Mouse (Mus musculus) ovary, postnatal 36 days (tissue): ENCODE results near the gene Galnt14.
A peak's percentile ranks its signal among the peaks of the same experiment; 100 is the strongest.

ENCODE experiments used
- DNase-seq: peaks from one replicate; pipeline ENCODE4 v3.0.0; 2022; ENCODE audit warnings: low spot score, mixed read lengths

The Galnt14 gene

DNA sequence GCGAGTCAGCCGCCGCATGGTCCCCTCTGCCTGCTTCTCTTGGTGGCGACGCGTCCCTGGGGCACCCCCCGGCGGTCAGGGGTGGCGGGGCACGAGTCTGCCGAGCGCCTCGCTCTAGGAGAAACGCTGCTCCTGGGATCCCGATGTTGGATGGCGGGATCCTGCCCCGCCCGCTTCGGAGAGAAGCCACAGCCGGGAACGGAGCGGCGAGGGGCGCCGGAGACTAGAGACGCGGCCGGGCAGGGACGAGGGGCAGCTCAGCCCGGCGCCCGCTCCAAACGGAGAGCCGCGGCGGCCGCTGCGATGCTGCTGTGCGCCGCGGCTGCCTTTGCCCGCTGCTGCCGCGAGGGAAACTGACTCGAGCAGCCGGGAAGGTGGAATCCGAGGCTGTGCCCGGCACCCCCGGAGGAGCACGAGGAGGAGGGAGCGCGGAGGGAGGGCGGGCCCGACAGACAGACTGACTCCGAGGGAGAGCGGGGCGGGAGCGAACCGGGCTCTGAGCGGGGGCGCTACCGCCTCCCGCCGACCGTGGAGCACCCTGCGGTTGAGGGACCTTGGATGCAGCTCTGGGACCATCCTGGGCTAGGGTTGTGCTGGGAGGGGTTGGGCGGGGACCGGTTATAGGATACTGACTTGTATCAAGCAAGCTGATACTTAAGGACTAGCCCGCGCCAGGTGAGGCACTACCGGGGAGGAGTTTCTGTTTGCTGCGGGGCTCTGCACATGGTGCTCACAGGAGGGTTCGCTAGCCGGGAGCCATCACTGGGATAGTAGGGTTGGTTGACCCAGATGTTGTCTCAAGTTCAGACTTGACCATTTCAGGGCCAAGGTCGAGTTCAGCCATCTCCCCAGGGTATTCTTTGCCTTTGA lies at the start of gene Galnt14:
Galnt14 (minus strand) TSS at position 412 of the 870 bp plus-strand sequence.
- peak; percentile 56 for DNase-seq

GRCm38 (mm10) chr17:73743681-73744311 lies 33.5 kb upstream of the Galnt14 start:
- peak; percentile 65 for DNase-seq

DNA sequence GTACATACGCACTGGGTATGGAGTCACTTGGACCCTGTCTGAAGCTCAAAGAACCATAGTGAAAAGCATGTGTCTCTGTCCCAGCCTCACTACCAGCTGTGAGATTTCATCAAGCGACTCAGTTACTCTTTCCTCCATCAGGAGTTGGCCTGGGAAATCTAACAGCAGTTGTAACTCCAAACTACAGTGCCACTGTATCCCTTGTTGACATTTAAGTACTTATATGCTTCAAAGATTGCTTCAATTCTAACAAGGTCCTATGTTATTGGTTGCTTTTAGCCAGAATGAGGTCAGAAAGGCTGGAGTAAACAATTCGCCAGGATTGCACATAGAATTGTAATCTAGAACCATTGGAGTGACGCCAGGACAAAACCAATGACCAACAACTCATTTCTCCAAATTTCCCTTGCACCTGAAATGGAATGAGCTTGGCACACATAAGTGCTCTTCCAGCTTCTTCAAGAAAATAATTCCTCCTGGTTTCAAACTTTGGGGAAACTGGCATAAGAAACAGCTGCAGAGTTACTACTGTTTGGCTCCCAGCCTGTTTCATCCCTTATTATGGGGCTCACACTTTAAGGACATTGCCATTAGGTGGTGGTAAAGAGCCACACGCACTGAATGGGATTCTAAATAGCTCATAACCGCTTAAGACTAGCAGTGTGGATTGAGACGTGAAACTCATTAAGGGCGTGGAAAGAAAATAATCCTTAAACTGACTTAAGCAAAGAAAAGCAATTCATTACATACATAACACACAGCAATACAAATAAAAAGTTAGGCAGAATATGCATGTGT lies 13.8 kb upstream of the Galnt14 start:
- DNase-seq, result no peak

DNA sequence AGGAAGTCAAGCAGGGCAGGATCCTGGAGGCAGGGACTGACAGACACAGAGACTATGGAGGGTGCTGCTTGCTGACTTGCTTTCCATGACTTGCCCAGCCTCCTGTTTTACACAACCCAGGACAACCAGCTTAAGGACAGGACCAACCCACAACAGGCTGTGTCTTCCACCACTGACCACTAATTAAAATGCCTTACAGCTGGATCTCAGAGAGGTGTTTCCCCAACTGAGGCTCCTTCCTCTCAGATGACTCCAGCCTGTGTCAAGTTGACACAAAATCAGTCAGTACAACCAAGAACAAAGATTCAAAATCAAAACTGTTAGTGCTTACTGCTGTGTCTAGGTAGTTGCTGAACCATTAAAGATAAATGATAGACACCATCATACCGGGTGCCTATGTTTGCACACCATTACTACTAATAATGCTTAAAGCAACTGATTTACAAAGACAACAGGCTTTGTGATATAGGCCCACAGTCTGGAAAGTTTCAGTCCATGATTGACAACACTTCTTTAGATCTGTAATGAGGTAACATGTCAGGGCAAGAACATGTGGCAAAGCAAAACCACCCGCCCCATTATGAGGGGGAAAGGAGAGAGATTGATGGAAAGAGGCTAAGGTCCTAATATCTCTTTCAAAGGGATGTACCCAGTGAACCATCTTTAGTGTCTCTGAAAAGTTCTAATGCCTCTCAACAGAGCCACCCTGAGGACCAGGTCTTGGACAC lies 8.9 kb upstream of the Galnt14 start:
- no peak for DNase-seq

GRCm38 (mm10) chr17:73716684-73717083 lies 6.4 kb upstream of the Galnt14 start:
- no peak for DNase-seq

DNA sequence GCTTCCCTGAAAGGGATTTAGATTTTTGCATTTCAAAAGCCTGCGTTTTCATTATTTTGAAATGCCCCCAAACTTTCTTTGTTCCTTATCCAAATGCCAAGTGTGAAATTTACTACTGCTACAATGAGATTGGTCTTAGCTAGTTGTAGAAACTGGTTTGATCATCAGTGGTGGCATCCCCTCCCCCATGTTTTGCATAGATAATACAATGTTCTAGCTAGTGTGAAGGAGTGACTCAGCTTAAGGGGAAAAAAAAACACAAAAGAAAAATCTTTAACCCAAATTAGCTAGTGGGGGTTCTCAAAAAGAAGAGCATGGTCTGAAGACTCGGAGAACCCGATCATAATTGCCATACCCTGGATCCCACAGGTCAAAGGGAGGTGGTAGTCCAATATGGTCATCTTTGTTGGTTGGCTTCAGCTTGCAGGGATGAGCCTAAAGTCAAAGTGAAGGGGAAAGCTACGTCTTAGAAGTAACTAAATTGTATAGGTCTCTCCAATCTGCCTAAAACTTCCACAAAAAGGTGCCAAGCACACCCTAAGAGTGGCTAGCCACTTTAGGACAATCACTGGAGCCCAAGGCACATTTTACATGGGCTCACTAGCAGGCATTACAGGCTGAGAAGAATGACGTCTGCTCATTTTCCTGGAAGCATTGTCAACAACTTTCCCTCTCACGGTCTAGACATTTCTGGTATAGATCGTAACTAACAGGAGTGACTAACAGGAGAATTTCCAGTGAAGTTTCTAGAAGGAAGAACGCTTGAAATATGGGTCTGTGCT lies 4.4 kb upstream of the Galnt14 start:
- DNase-seq, result no peak

- no peak for DNase-seq
Measured at GRCm38 (mm10) chr17:73713347-73713746, 3.1 kb upstream of the Galnt14 start.

GRCm38 (mm10) chr17:73711919-73712318 lies 1.7 kb upstream of the Galnt14 start:
- DNase-seq, result no peak

- DNase-seq, result no peak
Measured at GRCm38 (mm10) chr17:73709131-73710041, 867 bp downstream of the Galnt14 start.

- DNase-seq, result no peak
Measured at GRCm38 (mm10) chr17:73708451-73708850, 1.8 kb downstream of the Galnt14 start.

DNA sequence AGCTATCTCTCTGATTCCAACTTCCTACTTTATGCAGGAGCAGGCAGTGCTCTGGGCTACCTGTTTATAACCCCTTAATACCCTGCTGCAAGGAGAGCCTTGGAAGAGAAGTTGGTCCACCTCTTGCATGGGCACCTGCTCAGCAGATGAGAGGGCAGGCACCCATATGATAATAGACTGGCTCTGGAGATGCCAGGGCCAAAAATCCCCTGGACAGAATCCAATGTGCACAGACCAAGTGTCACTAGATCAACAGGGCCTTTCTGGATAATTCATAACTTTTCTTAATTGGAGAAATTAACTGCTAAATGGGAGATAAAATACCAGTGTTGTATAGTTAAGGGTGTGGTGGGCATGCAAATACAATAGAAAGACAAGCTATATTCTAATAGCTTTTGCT lies 6.7 kb downstream of the Galnt14 start:
- DNase-seq, result no peak

GRCm38 (mm10) chr17:73701016-73701415 lies 9.2 kb downstream of the Galnt14 start:
- DNase-seq, result no peak

DNA sequence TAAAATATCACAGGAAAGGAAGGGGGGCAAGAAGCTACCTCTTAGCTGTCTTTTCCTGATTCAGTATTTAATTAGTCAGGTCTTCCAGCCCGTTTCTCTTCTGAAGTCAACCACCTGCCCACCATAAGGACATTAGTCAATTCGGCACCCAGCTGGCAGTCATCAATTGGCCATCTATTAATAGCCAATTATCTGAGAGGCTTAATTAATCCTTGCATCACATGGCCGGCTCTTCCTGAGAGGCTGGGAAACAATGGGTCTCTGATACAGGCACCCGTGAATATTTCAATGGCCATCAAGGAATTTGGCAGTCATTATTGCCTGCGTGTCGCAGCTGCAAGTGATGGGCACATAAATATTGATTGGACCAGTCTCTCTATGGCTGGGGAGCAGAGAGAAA lies 10.4 kb downstream of the Galnt14 start:
- DNase-seq, result no peak

DNA sequence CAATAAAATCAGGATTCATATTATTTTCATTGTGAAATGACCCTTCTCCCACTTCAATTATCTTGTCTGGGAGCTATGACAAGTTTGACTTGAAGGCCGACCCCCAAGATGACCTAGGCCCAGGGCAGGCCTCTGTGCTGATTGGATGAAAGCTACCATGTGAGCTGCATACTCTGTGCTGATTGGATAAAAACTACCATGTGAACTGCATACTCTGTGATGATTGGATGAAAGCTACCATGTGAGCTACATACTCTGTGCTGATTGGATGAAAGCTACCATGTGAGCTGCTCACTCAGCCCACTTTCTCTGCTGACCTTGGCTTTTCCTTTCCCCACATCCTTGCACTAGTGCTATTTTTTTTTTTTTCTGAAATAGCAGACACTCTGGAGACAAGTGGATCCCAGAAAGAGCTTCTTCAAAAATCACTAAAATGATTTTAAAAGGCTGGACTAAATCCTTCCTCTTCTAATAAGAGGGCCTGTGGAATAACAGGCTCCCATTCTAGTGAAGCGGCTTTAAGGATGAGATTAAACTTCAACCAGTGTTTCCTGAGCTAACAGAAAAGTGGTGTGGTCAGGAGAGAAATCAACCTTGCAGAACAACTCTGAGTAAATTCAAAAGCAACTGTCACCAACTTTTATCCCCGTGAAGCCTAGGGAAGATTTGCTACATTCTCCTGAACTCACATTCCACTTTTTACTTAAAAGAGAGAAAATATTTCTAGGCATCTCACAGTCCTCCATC lies 15.9 kb downstream of the Galnt14 start:
- DNase-seq, result no peak

DNA sequence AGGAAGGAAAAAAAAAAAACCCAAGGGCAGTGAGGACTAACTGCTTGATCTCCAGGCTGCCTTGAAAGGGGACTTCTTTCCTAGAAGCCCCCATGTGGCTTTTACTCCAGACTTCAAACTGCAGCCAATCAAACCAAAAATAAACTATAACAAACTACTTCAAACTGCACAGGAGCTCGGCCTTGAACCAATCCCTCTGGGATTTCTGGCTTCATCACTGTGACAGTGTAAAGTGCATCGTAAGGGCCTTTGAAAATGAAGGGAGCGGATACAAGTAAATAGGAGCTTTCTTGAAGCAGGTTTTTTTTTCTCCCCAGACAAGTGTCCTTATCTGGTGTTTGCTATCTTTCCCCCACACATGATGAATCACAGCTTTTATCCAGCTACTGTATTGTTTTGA lies 22.0 kb downstream of the Galnt14 start:
- DNase-seq, result no peak

GRCm38 (mm10) chr17:73686292-73686691 lies 24.0 kb downstream of the Galnt14 start:
- DNase-seq, result no peak

DNA sequence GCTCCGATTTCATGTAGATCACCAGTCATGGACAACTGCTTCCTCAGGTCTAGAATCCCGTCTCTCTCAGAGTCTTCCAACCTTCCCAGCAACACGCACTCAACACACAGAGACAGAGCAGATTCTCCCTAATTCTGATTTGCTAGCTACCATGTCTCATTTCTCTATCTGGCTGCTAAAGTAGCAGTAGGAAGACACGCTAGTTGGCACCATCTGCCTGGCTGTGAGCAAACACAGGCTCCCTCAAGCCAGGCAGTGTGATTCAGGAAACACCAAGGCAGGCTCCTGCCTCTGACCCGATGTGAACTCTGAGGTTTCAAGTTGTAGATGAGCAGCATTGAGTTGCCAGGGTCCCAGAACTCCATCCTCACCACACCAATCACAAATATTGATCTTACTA lies 25.5 kb downstream of the Galnt14 start:
- no peak for DNase-seq

- no peak for DNase-seq
Measured at GRCm38 (mm10) chr17:73671921-73672320, 38.3 kb downstream of the Galnt14 start.

GRCm38 (mm10) chr17:73670048-73670447 lies 40.2 kb downstream of the Galnt14 start:
- DNase-seq, result no peak
